Mouse (Mus musculus): Measurements from ENCODE around the gene Shisa7.

GRCm38 (mm10) chr7:4837639-4838038 lies 6.9 kb downstream of the Shisa7 start:
- TF ChIP-seq EP300 (IDR thresholded peaks at IDR 0.05; ENCODE audit: low read depth) (no peak), CTCF (IDR thresholded peaks at IDR 0.05; ENCODE audit: low read depth) (no peak)
